Comparison of ENCODE assay signal across 10 mouse cellular contexts in genomic region chr11:117436401-117437109, GRCm38 (mm10). TPM values are rescaled to one million over a fixed set of nuclear protein-coding genes. Genes with fewer than 3 reads are reported as not detected.
DNase-seq lines count a peak whose midpoint lies in the region; ATAC-seq and TF ChIP-seq lines count a peak whose summit lies in the region.
"Had no signal": no experiment of that assay in that cellular context is flagged by ENCODE, and none has a peak within 500 bp of the region (broad histone marks: within the 10 kb centered on the region; RNA-seq: fewer than 3 reads in every experiment).

No protein-coding gene starts in this region.

- no peak overlapping the region for H3K9ac ChIP-seq in midbrain, postnatal 0 days (replicated peaks; ENCODE audit: low read length, poor library complexity, severe bottlenecking)
- H3K9ac ChIP-seq: heart, embryonic 13.5 days had no signal

- H3K36me3 ChIP-seq in heart, embryonic 10.5 days: no peaks in the 10 kb centered on the region
- H3K36me3 ChIP-seq in hindbrain, embryonic 10.5 days: no peaks in the 10 kb centered on the region
- H3K36me3 ChIP-seq in midbrain, postnatal 0 days (ENCODE audit: insufficient read depth, low read length): no peaks in the 10 kb centered on the region
- H3K36me3 ChIP-seq: heart, embryonic 13.5 days had no signal

- H3K4me1 ChIP-seq in heart, embryonic 10.5 days: peaks cover 19% of the 10 kb centered on the region
- H3K4me1 ChIP-seq in cortical plate, adult 2 months (ENCODE audit: control insufficient read depth, insufficient read depth, low read length): peaks cover 5% of the 10 kb centered on the region
- peaks cover 58% of the 10 kb centered on the region for H3K4me1 ChIP-seq in hindbrain, embryonic 10.5 days (replicated peaks)
- peaks cover 29% of the 10 kb centered on the region for H3K4me1 ChIP-seq in midbrain, postnatal 0 days (ENCODE audit: insufficient read depth, low read length)

- DNase-seq in heart, embryonic 10.5 days (ENCODE audit: low spot score): no peak
- DNase-seq in heart, adult 8-10 months (ENCODE audit: low spot score): no peak
- peak; percentile 77 for DNase-seq in hindbrain, embryonic 10.5 days (ENCODE audit: low spot score)
- DNase-seq in layer of hippocampus, postnatal 25 days (ENCODE audit: extremely low spot score in 1 of 2, low spot score in 1 of 2): peak; percentile 45 to 69
- DNase-seq in midbrain, postnatal 0 days (ENCODE audit: low spot score): peak; percentile 95
- no peak for DNase-seq in spleen, postnatal 36 days (ENCODE audit: low spot score in 2 of 2)
- DNase-seq in spleen, adult 12 weeks (ENCODE audit: low spot score): no peak

- H3K27me3 ChIP-seq in heart, embryonic 10.5 days (ENCODE audit: insufficient read depth, poor library complexity, severe bottlenecking): peaks cover 79% of the 10 kb centered on the region
- H3K27me3 ChIP-seq in hindbrain, embryonic 10.5 days (ENCODE audit: insufficient read depth, poor library complexity, severe bottlenecking): peaks cover 64% of the 10 kb centered on the region
- H3K27me3 ChIP-seq in midbrain, postnatal 0 days (ENCODE audit: insufficient read depth, low read length): no peaks in the 10 kb centered on the region

- H3K4me3 ChIP-seq in heart, embryonic 10.5 days: peak overlapping the region; percentile 8; the same call in 1 of the 2 replicates
- H3K4me3 ChIP-seq in cortical plate, adult 2 months (ENCODE audit: insufficient read depth, low read length): 0 out of 2 replicates have a peak overlapping the region, but pooled peaks have one; percentile 1
- H3K4me3 ChIP-seq in hindbrain, embryonic 10.5 days: peak overlapping the region; percentile 32
- no peak overlapping the region for H3K4me3 ChIP-seq in midbrain, postnatal 0 days (ENCODE audit: low read depth, low read length)
- H3K4me3 ChIP-seq: heart, embryonic 13.5 days had no signal

- H3K4me2 ChIP-seq in midbrain, postnatal 0 days (ENCODE audit: low read depth, low read length, poor library complexity, severe bottlenecking): peak overlapping the region; percentile 21
- H3K4me2 ChIP-seq: heart, embryonic 13.5 days had no signal

- peak; percentile 85 for ATAC-seq in midbrain, postnatal 0 days (ENCODE audit: low FRiP score)

- no peak overlapping the region for H3K27ac ChIP-seq in heart, embryonic 10.5 days
- H3K27ac ChIP-seq in cortical plate, adult 2 months (ENCODE audit: insufficient read depth, low read length): no peak overlapping the region
- peak overlapping the region; percentile 74 for H3K27ac ChIP-seq in hindbrain, embryonic 10.5 days
- peak overlapping the region; percentile 60 for H3K27ac ChIP-seq in midbrain, postnatal 0 days (ENCODE audit: low read depth, low read length)
- H3K27ac ChIP-seq: heart, embryonic 13.5 days had no signal

- WGBS in heart, embryonic 10.5 days: 30% methylated on average over 22 of the region's 22 CpGs
- WGBS in hindbrain, embryonic 10.5 days: 19% methylated on average over 22 of the region's 22 CpGs
- 7% methylated on average over 22 of the region's 22 CpGs for WGBS in midbrain, postnatal 0 days

- no peak for TF ChIP-seq POLR2A in cortical plate, adult 2 months (IDR thresholded peaks at IDR 0.05; ENCODE audit: extremely low read depth, insufficient read depth, low read length)

- H3K9me3 ChIP-seq in heart, embryonic 10.5 days: no peaks in the 10 kb centered on the region
- H3K9me3 ChIP-seq in hindbrain, embryonic 10.5 days: peaks cover 7% of the 10 kb centered on the region; the same call in 1 of the 2 replicates
- H3K9me3 ChIP-seq in midbrain, postnatal 0 days (ENCODE audit: low read length): no peaks in the 10 kb centered on the region

- no peak for TF ChIP-seq CTCF in cortical plate, adult 2 months (IDR thresholded peaks at IDR 0.05; ENCODE audit: extremely low read depth, insufficient read depth, low read length)
- TF ChIP-seq CTCF in midbrain, postnatal 0 days (IDR thresholded peaks at IDR 0.05): no peak

RNA-seq across cellular contexts. Expression of gene Gm11733, which starts 47.6 kb away (rescaled TPM):
- polyA plus RNA-seq in heart, embryonic 10.5 days (2016; fragmentation: Nextera tagmentation; extraction: Ambion mirVana): not detected in 2 replicates
- total RNA-seq in heart, adult 8-10 months (2022): under 1 TPM in 1 of 4 experiments, not detected in 3; 0.11 TPM
- polyA plus RNA-seq in cortical plate, adult 2 months (2012; rRNA removed): 0.15 and 0.26 TPM in 2 replicates
- not detected in 2 replicates for polyA plus RNA-seq in hindbrain, embryonic 10.5 days (2016; fragmentation: Nextera tagmentation; extraction: Ambion mirVana)
- under 1 TPM; 0.12 to 0.26 TPM for total RNA-seq in layer of hippocampus, postnatal 25 days (2021)
- total RNA-seq in midbrain, postnatal 0 days (2014; rRNA removed): 0.38 TPM in 1 of 2 replicates, not detected in the other
- polyA plus RNA-seq in midbrain, postnatal 0 days (2015; fragmentation: Nextera tagmentation; extraction: Ambion mirVana): 0.07 TPM in 1 of 2 replicates, not detected in the other
- polyA plus RNA-seq: heart, embryonic 13.5 days; small intestine, adult 2 months had no signal

Comparison
In these comparisons a context has a peak if more than half of its experiments do, and no peak if none do; other contexts are left out.
1. DNase-seq: peak in hindbrain, embryonic 10.5 days (single experiment), layer of hippocampus, postnatal 25 days (2 of 2) and midbrain, postnatal 0 days (single experiment); none in heart, embryonic 10.5 days (single experiment), heart, adult 8-10 months (single experiment), spleen, postnatal 36 days (0 of 2) and spleen, adult 12 weeks (single experiment).
2. H3K27ac ChIP-seq: peak in hindbrain, embryonic 10.5 days (single experiment) and midbrain, postnatal 0 days (single experiment); none in heart, embryonic 10.5 days (single experiment) and cortical plate, adult 2 months (single experiment).